Mouse (Mus musculus): Measurements from ENCODE around the gene Atp12a. TPM values are rescaled to one million over a fixed set of nuclear protein-coding genes. Genes with fewer than 3 reads are reported as not detected.
A peak's percentile ranks its signal among the peaks of the same experiment; 100 is the strongest.

The Atp12a gene
- total RNA-seq, 2 experiments from 2014 or later: not detected

GRCm38 (mm10) chr14:56379336-56379735 lies 14.5 kb downstream of the Atp12a start:
- DNase-seq: no peak

DNA sequence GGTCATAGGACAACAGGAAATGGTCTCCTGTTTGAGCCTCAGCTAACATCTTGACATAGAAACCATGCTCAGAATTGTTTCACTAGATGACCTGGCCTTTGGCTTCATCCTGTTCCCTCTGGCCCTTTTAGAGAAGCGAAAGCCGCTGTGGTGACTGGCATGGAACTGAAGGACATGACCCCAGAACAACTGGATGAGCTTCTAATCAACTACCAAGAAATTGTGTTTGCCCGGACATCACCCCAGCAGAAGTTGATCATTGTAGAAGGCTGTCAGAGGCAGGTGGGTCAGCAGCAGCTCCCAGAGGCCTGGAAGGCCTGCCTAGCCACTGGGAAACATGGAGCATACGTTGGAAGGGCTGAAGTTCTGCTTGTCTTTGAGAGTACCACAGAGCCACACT lies 17.5 kb downstream of the Atp12a start:
- no peak for DNase-seq

DNA sequence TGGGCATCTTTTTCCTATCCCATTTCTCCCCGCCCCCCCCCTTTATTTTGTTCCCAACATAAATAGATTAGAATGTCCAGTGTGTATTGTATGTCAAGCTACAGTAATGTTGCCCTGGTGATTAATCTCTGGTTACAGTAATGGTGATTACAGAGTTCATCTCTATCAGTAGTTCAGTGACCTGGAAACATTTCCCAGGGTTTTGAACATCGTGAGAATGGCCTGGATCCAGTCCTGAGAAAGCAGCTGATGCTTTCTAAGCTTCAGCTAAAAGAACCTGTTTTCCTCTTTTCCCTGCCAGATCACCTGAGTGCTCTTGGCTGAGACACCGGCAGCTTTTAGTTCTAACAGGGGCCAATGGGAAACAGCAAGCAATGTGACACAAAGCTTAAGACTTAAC lies 25.4 kb downstream of the Atp12a start:
- no peak for DNase-seq

GRCm38 (mm10) chr14:56393704-56394312 lies 28.9 kb downstream of the Atp12a start:
- DNase-seq: no peak

GRCm38 (mm10) chr14:56398001-56398400 lies 33.1 kb downstream of the Atp12a start:
- no peak for DNase-seq

DNA sequence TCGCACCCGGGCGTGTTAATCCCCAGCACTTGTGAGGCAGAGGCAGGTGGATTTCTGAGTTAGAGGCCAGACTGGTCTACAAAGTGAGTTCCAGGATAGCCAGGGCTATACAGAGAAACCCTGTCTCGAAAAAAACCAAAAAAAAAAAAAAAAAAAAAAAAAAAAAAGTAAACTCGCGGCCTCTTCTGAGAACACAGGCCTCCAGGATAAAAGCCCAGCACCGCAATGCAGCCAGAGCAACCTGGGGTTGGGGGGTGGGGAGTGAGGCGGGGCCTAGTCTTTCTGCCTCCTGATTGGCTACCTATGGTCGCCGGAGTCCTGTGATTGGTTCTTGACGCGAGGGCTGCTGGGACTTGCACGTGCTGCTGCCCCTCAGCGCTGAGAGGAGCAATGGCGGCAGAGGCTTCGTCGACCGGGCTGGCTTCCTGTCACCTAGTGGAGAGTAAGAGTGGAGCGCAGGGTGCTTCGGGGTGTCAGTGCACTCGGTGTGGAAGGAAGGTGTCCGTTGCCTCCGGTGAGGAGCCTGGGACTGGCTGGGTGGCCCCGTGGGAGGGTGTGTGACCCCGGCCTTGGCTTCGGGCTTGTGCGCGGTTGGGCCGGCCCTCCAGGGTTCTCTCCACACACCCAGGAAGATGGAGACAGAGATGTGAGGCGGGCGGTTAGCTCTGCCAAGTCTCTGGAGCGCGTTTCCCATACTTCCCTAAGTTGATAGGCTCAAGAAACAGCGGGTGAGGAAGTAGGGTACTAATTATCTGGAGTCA lies 37.6 kb downstream of the Atp12a start, which contains the start of gene Rnf17:
Rnf17 (plus strand) TSS at position 271 of the 761 bp plus-strand sequence.
- DNase-seq: peak; percentile 6

DNA sequence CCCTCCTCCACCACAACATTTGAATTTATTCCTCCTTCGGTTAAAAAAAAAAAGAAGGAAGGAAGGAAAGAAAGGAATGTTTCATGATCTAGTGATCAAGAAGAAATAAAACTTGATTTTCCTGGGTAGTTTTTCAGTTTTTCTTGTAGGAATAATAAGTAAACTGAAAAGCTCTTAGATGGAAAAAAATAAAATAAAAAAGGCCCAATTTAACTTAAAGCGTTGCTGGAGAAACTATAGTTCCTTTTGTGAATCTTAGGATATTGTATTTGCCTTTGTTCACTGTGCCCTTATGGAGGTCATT lies 38.2 kb downstream of the Atp12a start:
- DNase-seq: no peak

Other genes starting within 250 kb of the Atp12a start
- gene Gzme, start 244.4 kb upstream of the Atp12a start, total RNA-seq (2021): not detected
- gene Gzmd, start 232.5 kb upstream of the Atp12a start, total RNA-seq (2021): not detected
- gene Gzmg, start 205.5 kb upstream of the Atp12a start, total RNA-seq (2021): not detected
- gene Gzmn, start 190.5 kb upstream of the Atp12a start, total RNA-seq (2021): not detected
- not detected for gene Gzmf, start 153.7 kb upstream of the Atp12a start, total RNA-seq (2021)
- gene Gzmc, start 130.4 kb upstream of the Atp12a start, total RNA-seq (2021): not detected
- gene Gzmb, start 102.8 kb upstream of the Atp12a start, total RNA-seq (2021): not detected
- not detected for gene Rnf17, start 37.5 kb downstream of the Atp12a start, total RNA-seq (2021)
- gene Cenpj, start 210.4 kb downstream of the Atp12a start, total RNA-seq (2021): 1 to 10 TPM; 2.9 to 3.5 TPM
- gene Parp4, start 210.6 kb downstream of the Atp12a start, total RNA-seq (2021): 10 to 100 TPM; 10.4 to 12.4 TPM

Measured in gastrocnemius, postnatal 10 days (tissue).